Mouse (Mus musculus) heart, adult 2 months (tissue): ENCODE data around the gene Vstm5. TPM values are rescaled to one million over a fixed set of nuclear protein-coding genes. Genes with fewer than 3 reads are reported as not detected.

Experiments
- DNase-seq, 2 experiments: peaks; one replicate each; pipeline ENCODE4 v3.0.0; 2021
- H3K27ac ChIP-seq: fragments of 200-600 bp; 2 replicates; pipeline ENCODE4 v1.8.1; 2022
- H3K27me3 ChIP-seq: fragments of 200-500 bp; 2 replicates; pipeline ENCODE4 v1.6.1; 2012; ENCODE audit warnings: mild to moderate bottlenecking, low read length, inconsistent platforms, mixed read lengths; ENCODE audit not compliant: control insufficient read depth, insufficient read depth
- H3K36me3 ChIP-seq: fragments of 200-500 bp; 2 replicates; pipeline ENCODE4 v1.6.1; 2012; ENCODE audit warnings: low read length, inconsistent platforms; ENCODE audit not compliant: control insufficient read depth, insufficient read depth
- H3K4me1 ChIP-seq: fragments of 200-500 bp; 2 replicates; pipeline ENCODE4 v1.6.1; 2011; ENCODE audit warnings: low read length; ENCODE audit not compliant: control insufficient read depth, insufficient read depth
- H3K4me3 ChIP-seq: fragments of 200-600 bp; 2 replicates; pipeline ENCODE4 v1.8.1; 2022
- H3K79me2 ChIP-seq: fragments of 200-500 bp; replicated peaks from 2 replicates; pipeline ENCODE4 v1.6.1; 2012; ENCODE audit warnings: mild to moderate bottlenecking, inconsistent platforms, low read length, moderate library complexity, mixed read lengths; ENCODE audit not compliant: control insufficient read depth, insufficient read depth
- H3K9ac ChIP-seq: fragments of 200-500 bp; 2 replicates; pipeline ENCODE4 v1.6.1; 2012; ENCODE audit warnings: low read depth, mild to moderate bottlenecking, control low read depth, inconsistent platforms, low read length, mixed read lengths
- CTCF ChIP-seq: fragments of 200-600 bp; IDR thresholded peaks from 2 replicates; pipeline ENCODE4 v1.8.1; 2022; ENCODE audit warnings: antibody characterized with exemption, mild to moderate bottlenecking, moderate library complexity
- EP300 ChIP-seq: fragments of 200-500 bp; IDR thresholded peaks from 2 replicates; pipeline ENCODE4 v1.6.1; 2011; ENCODE audit warnings: low read depth, low read length, control low read depth; ENCODE audit not compliant: insufficient read depth
- POLR2A ChIP-seq: fragments of 200-500 bp; IDR thresholded peaks from 2 replicates; pipeline ENCODE4 v1.6.1; 2011; ENCODE audit warnings: mild to moderate bottlenecking, low read depth, low read length, control low read depth; ENCODE audit not compliant: insufficient read depth
- WGBS: fragments of 180-500 bp; shearing (Covaris S2); methylation state at CpG from one replicate; pipeline ENCODE4 v1.1.7; 2018; 5-methylcytosine and 5-hydroxymethylcytosine counted together
- intact Hi-C: fragments of 180-260 bp; cut with DNase I; formaldehyde crosslinking; loops from one replicate; pipeline ENCODE4 v1.15.1; 2025
- polyA plus RNA-seq: library from polyadenylated mRNA; depleted of rRNA; stranded (reverse); fragments of >200 nt; gene quantifications from 2 replicates; pipeline ENCODE4 v1.2.3, GENCODE M21; 2012
- total RNA-seq, 2 experiments: library from RNA; stranded (reverse); gene quantifications; 2 replicates each; pipeline ENCODE4 v1.2.3; 2021

The Vstm5 gene
- total and polyA plus RNA-seq, 3 experiments, result 0.23 to 0.32 (median 0.31) TPM

GRCm38 (mm10) chr9:15276855-15277254, 38.0 kb downstream of the Vstm5 start:
- intact Hi-C loops, result no loop called here
- DNase-seq, result no peak
- no peak overlapping the region for H3K27ac ChIP-seq
- no peak for TF ChIP-seq CTCF
- TF ChIP-seq EP300, result no peak
- H3K79me2 ChIP-seq, result no peaks in the 10 kb centered on the region; the same call in none of the 2 replicates
- 90% methylated on average over 4 of the region's 4 CpGs for WGBS
- H3K27me3 ChIP-seq, result no peaks in the 10 kb centered on the region
- H3K36me3 ChIP-seq, result peaks cover 9% of the 10 kb centered on the region
- H3K4me1 ChIP-seq, result peaks cover 5% of the 10 kb centered on the region
- H3K9ac ChIP-seq, result no peak overlapping the region
- no peak overlapping the region for H3K4me3 ChIP-seq

GRCm38 (mm10) chr9:15278343-15278742, 39.5 kb downstream of the Vstm5 start:
- Histone ChIP-seq H3K36me3 (peaks cover 9% of the 10 kb centered on the region), H3K4me1 (peaks cover 5% of the 10 kb centered on the region), H3K27me3 (no peaks in the 10 kb centered on the region), H3K9ac (no peak overlapping the region), H3K27ac (no peak overlapping the region), H3K79me2 (no peaks in the 10 kb centered on the region; the same call in none of the 2 replicates), H3K4me3 (no peak overlapping the region)
- WGBS, result 94% methylated on average over 3 of the region's 3 CpGs
- intact Hi-C loops, result loop anchor here (2.0 kb wide), 1 partner anchor 78 kb away; the partner anchor contains the start of gene Cep295
- no peak for TF ChIP-seq CTCF
- no peak for TF ChIP-seq POLR2A
- TF ChIP-seq EP300, result no peak
- no peak for DNase-seq

- peaks cover 5% of the 10 kb centered on the region for H3K4me1 ChIP-seq
- intact Hi-C loops, result loop anchor here (2.0 kb wide), 1 partner anchor 78 kb away; the partner anchor contains the start of gene Cep295
- peaks cover 6% of the 10 kb centered on the region for H3K36me3 ChIP-seq
- WGBS, result 8% methylated on average over 19 of the region's 19 CpGs
- peak overlapping the region; percentile 89 for H3K27ac ChIP-seq
- no peaks in the 10 kb centered on the region for H3K27me3 ChIP-seq
- peak overlapping the region; percentile 90 for H3K4me3 ChIP-seq
- H3K9ac ChIP-seq, result peak overlapping the region; percentile 99
- no peak for TF ChIP-seq CTCF
- no peak for TF ChIP-seq EP300
- DNase-seq, result no peak
- no peaks in the 10 kb centered on the region; the same call in none of the 2 replicates for H3K79me2 ChIP-seq
Observed at GRCm38 (mm10) chr9:15279139-15279648, 40.3 kb downstream of the Vstm5 start.

- intact Hi-C loops, result loop anchor here (2.0 kb wide), 2 partner anchors 27 to 77 kb away; partner anchors contain the start of genes 4931406C07Rik, Cep295 and Taf1d
- peak; percentile 92 for TF ChIP-seq POLR2A
- peak; percentile 3; the same call in 1 of the 2 replicates for TF ChIP-seq CTCF
- peak; percentile 86 for TF ChIP-seq EP300
Observed at GRCm38 (mm10) chr9:15279649-15280490, 41.0 kb downstream of the Vstm5 start, which contains the start of gene Med17. TSS of gene Med17 (minus strand) at chr9:15279931.

GRCm38 (mm10) chr9:15280491-15280879, 41.6 kb downstream of the Vstm5 start:
- intact Hi-C loops, result loop anchor here (2.0 kb wide), 1 partner anchor 26 kb away; the partner anchor contains the start of genes 4931406C07Rik and Taf1d
- no peaks in the 10 kb centered on the region; the same call in none of the 2 replicates for H3K79me2 ChIP-seq
- peak overlapping the region; percentile 90 for H3K4me3 ChIP-seq
- no peaks in the 10 kb centered on the region for H3K27me3 ChIP-seq
- peak overlapping the region; percentile 89 for H3K27ac ChIP-seq
- H3K36me3 ChIP-seq, result no peaks in the 10 kb centered on the region; the same call in 1 of the 2 replicates
- TF ChIP-seq POLR2A (no peak), EP300 (no peak), CTCF (no peak)
- DNase-seq, result peak in 1 of 2 experiments; percentile 20
- WGBS, result 45% methylated on average over 5 of the region's 5 CpGs
- H3K9ac ChIP-seq, result peak overlapping the region; percentile 52
- peaks cover 5% of the 10 kb centered on the region for H3K4me1 ChIP-seq

More at GRCm38 (mm10) chr9:15279649-15280490, 41.0 kb downstream of the Vstm5 start, which contains the start of gene Med17:
- Histone ChIP-seq H3K27ac (peak within 1 kb of the TSS; percentile 89), H3K9ac (peak within 1 kb of the TSS; percentile 99), H3K4me1 (peaks cover 5% of the 10 kb centered on the region), H3K36me3 (peaks cover 2% of the 10 kb centered on the region), H3K79me2 (no peaks in the 10 kb centered on the region; the same call in none of the 2 replicates), H3K27me3 (no peaks in the 10 kb centered on the region), H3K4me3 (peak within 1 kb of the TSS; percentile 90)
- DNase-seq, result peak; percentile 95
- under 1% methylated on average over 57 of the region's 57 CpGs for WGBS
